Mouse (Mus musculus) kidney, adult 2 months (tissue): Measurements from ENCODE around the gene Upp2. TPM values are rescaled to one million over a fixed set of nuclear protein-coding genes. Genes with fewer than 3 reads are reported as not detected.

Experiments
- DNase-seq: peaks from one replicate; pipeline ENCODE4 v3.0.0; 2021
- H3K27ac ChIP-seq: fragments of 200-500 bp; 2 replicates; pipeline ENCODE4 v1.5.1; 2012; ENCODE audit warnings: low read depth, low read length, control low read depth, inconsistent platforms; ENCODE audit not compliant: insufficient read depth
- H3K27me3 ChIP-seq: fragments of 200-500 bp; replicated peaks from 2 replicates; pipeline ENCODE4 v1.6.1; 2012; ENCODE audit warnings: mild to moderate bottlenecking, moderate library complexity, low read length, inconsistent platforms; ENCODE audit not compliant: control insufficient read depth, insufficient read depth
- H3K36me3 ChIP-seq: fragments of 200-500 bp; 2 replicates; pipeline ENCODE4 v1.6.1; 2012; ENCODE audit warnings: mild to moderate bottlenecking, moderate library complexity, low read length, inconsistent platforms; ENCODE audit not compliant: control insufficient read depth, insufficient read depth
- H3K4me1 ChIP-seq: fragments of 200-500 bp; 2 replicates; pipeline ENCODE4 v1.6.1; 2011; ENCODE audit warnings: low read length; ENCODE audit not compliant: control insufficient read depth, insufficient read depth
- H3K4me3 ChIP-seq: fragments of 200-500 bp; 2 replicates; pipeline ENCODE4 v1.5.1; 2011; ENCODE audit warnings: mild to moderate bottlenecking, low read depth, low read length, control low read depth; ENCODE audit not compliant: insufficient read depth
- CTCF ChIP-seq: fragments of 200-500 bp; conservative IDR thresholded peaks from 2 replicates; pipeline ENCODE4 v1.5.1; 2011; ENCODE audit warnings: low read depth, mild to moderate bottlenecking, control low read depth, low read length, moderate library complexity, mixed read lengths; ENCODE audit not compliant: insufficient read depth, insufficient read length
- POLR2A ChIP-seq: fragments of 200-500 bp; IDR thresholded peaks from one replicate; pipeline ENCODE4 v1.6.1; 2011; ENCODE audit warnings: low read depth, low read length, control low read depth
- WGBS: fragments of 180-500 bp; shearing (Covaris S2); methylation state at CpG from one replicate; pipeline ENCODE4 v1.1.7; 2018; 5-methylcytosine and 5-hydroxymethylcytosine counted together
- polyA plus RNA-seq: library from polyadenylated mRNA; depleted of rRNA; stranded (reverse); fragments of >200 nt; gene quantifications from 2 replicates; pipeline ENCODE4 v1.2.3, GENCODE M21; 2012; rRNA removed

Gene Upp2
- polyA plus RNA-seq, 1 experiment = 15.5 TPM

DNA sequence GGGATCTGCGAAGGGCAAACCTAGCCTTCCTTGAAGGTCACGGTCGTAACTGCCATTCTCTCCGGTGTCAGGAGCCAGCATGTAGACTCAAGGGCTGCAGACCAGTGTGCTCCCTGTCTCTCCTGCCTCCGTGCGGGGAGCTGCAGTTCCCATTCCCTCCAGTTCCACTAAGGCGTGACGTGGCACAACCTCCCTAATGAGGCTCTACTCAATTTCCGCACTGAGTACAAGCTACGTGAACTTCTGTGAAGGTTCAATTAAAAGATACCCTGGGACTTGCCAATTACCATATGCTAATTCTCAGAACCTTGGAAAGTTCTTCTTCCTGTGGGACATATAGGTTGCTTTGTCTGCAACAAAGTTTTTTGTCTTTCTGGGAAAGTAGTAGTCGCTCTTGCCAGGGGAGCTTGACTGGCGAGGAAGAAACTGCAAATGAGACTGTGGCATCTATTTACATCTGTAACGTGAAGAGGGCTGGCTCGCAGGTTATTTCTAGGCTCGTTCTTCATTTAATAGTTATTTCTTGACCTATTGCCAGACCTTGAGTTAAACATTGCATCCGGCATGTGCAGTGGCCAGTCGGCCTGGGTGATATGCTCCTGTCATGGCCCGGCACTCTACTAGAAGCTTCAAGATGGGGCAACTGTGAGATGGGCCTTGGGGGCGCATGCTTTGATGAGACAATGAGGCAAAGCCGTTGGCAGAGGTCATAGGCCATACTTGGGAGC lies 265.3 kb downstream of the Upp2 start:
- Histone ChIP-seq H3K4me1 (peaks cover 24% of the 10 kb centered on the region; the same call in 1 of the 2 replicates), H3K27ac (peak overlapping the region; percentile 65), H3K36me3 (no peaks in the 10 kb centered on the region), H3K4me3 (no peak overlapping the region), H3K27me3 (no peaks in the 10 kb centered on the region)
- no peak; the same call in 1 of the 2 replicates for TF ChIP-seq CTCF
- no peak for TF ChIP-seq POLR2A
- DNase-seq = peak; percentile 82
- WGBS = 42% methylated on average over 20 of the region's 20 CpGs

DNA sequence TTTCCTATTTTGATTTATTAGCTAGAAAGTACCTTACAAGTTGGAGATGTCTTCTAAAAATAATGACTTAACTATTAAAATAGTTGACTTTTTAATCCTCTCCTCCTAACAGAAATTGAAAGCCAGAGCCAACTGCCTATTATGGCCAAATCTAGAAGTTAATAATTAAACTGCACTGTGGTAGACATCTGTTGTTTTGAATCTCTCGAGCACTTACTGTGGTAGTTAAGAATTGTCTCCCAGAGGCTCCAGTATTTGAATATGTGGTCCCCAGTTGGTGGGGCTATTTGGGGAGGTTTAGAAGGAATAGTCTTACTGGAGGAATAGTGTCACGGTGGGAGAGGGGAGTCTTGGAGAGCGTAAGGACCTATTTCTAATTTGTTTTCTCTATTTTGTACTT lies 273.9 kb downstream of the Upp2 start:
- peak overlapping the region; percentile 99 for H3K27ac ChIP-seq
- DNase-seq = peak; percentile 88

DNA sequence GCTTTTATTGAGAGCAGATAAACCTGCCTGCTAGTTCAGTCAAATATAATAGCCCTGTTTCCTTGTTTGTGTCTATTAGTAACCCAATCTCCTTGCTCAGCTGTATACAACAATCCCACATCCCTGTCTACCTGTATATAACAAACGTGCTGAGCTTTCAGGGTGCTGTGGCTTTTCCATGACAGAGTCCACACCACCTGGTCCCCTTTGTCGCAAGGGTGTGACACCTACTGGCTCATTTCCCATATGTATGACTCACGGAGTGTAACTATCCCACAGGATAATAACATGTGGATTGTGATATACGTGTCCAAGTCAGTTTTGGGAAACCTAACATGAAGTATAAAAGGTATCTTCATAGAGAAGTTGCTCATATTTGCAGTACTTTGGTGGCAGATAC lies 275.3 kb downstream of the Upp2 start:
- no peak overlapping the region for H3K4me3 ChIP-seq
- no peak for DNase-seq
- H3K27ac ChIP-seq = no peak overlapping the region
- TF ChIP-seq POLR2A (no peak), CTCF (no peak)
- 82% methylated on average over 4 of the region's 4 CpGs for WGBS
- H3K27me3 ChIP-seq = no peaks in the 10 kb centered on the region
- H3K4me1 ChIP-seq = peaks cover 13% of the 10 kb centered on the region
- H3K36me3 ChIP-seq = no peaks in the 10 kb centered on the region

More for the DNA sequence above, 273.9 kb downstream of the Upp2 start:
- peaks cover 13% of the 10 kb centered on the region for H3K4me1 ChIP-seq
- TF ChIP-seq CTCF (no peak), POLR2A (no peak)
- no peak overlapping the region for H3K4me3 ChIP-seq
- H3K36me3 ChIP-seq = no peaks in the 10 kb centered on the region
- H3K27me3 ChIP-seq = no peaks in the 10 kb centered on the region
- WGBS = 42% methylated on average over 3 of the region's 3 CpGs

Other genes with a start within 250 kb of the Upp2 start
- 0.53 and 1.6 TPM in 2 replicates for gene Acvr1c, start 209.4 kb upstream of the Upp2 start, polyA plus RNA-seq
- not detected in 2 replicates for gene Gm17409, start 97.2 kb upstream of the Upp2 start, polyA plus RNA-seq
- 5.6 and 6.3 TPM in 2 replicates for gene Acvr1, start 141 bp upstream of the Upp2 start, polyA plus RNA-seq